Mouse (Mus musculus) ES-E14 (cell line): ENCODE measurements around the gene Khnyn. TPM values are rescaled to one million over a fixed set of nuclear protein-coding genes. Genes with fewer than 3 reads are reported as not detected.

Source experiments
- DNase-seq: peaks from one replicate; pipeline ENCODE4 v3.0.0-alpha.2; 2013; ENCODE audit warnings: low read depth, low spot score
- H3K27ac ChIP-seq: 2 replicates; pipeline ENCODE4 v1.5.1; 2012; ENCODE audit warnings: low read depth, mild to moderate bottlenecking, low read length, moderate library complexity, mixed read lengths; ENCODE audit not compliant: poor library complexity, insufficient read depth, severe bottlenecking
- H3K36me3 ChIP-seq: 2 replicates; pipeline ENCODE4 v1.6.1; 2012; ENCODE audit warnings: mild to moderate bottlenecking, low read length, moderate library complexity, mixed read lengths; ENCODE audit not compliant: control insufficient read depth, poor library complexity, insufficient read depth, severe bottlenecking
- H3K4me1 ChIP-seq, 2 experiments: fragments of 150-350 bp in 1 of 2; sonication (generic) in 1 of 2; 2 replicates each; pipeline ENCODE4 v1.6.1; 2012; ENCODE audit warnings: low read length in 2 of 2, mild to moderate bottlenecking in 1 of 2, mixed read lengths in 1 of 2; ENCODE audit not compliant: control insufficient read depth in 2 of 2, insufficient read depth in 2 of 2, poor library complexity in 1 of 2
- H3K4me3 ChIP-seq, 2 experiments: fragments of 150-350 bp in 1 of 2; sonication (generic) in 1 of 2; 2 replicates each; pipeline ENCODE4 v1.5.1; 2012; ENCODE audit warnings: low read length in 2 of 2, low read depth in 1 of 2, mild to moderate bottlenecking in 1 of 2, mixed read lengths in 1 of 2; ENCODE audit not compliant: insufficient read depth in 1 of 2, poor library complexity in 1 of 2, severe bottlenecking in 1 of 2
- H3K9ac ChIP-seq: 2 replicates; pipeline ENCODE4 v1.6.1; 2012; ENCODE audit warnings: low read depth, mild to moderate bottlenecking, low read length, mixed read lengths; ENCODE audit not compliant: poor library complexity, insufficient read depth, severe bottlenecking
- H3K9me3 ChIP-seq: fragments of 150-350 bp; sonication (generic); 2 replicates; pipeline ENCODE4 v1.6.1; 2012; ENCODE audit warnings: low read depth, mild to moderate bottlenecking, low read length; ENCODE audit not compliant: control insufficient read depth, insufficient read depth
- CHD2 ChIP-seq: IDR thresholded peaks from 2 replicates; pipeline ENCODE4 v1.6.1; 2014; ENCODE audit warnings: mild to moderate bottlenecking, low read depth, low read length, inconsistent platforms
- HCFC1 ChIP-seq: IDR thresholded peaks from 2 replicates; pipeline ENCODE4 v1.6.1; 2012; ENCODE audit warnings: low read length, inconsistent platforms, borderline replicate concordance; ENCODE audit not compliant: insufficient read depth
- MAFK ChIP-seq: IDR thresholded peaks from 2 replicates; pipeline ENCODE4 v1.6.1; 2014; ENCODE audit warnings: mild to moderate bottlenecking, low read depth, low read length, inconsistent platforms; ENCODE audit not compliant: insufficient read depth
- ZC3H11A ChIP-seq: IDR thresholded peaks from 2 replicates; pipeline ENCODE4 v1.6.1; 2012; ENCODE audit warnings: low read depth, mild to moderate bottlenecking, inconsistent platforms, low read length, borderline replicate concordance
- ZNF384 ChIP-seq: IDR thresholded peaks from 2 replicates; pipeline ENCODE4 v1.6.1; 2012; ENCODE audit warnings: low read depth, low read length, inconsistent platforms
- in situ Hi-C, 2 experiments: fragments of 600-800 bp; cut with MboI; formaldehyde crosslinking; loops; one replicate each; pipeline ENCODE4 v1.15.1; 2025; ENCODE audit warnings: low sequenced_read_pairs in 2 of 2, inconsistent platforms in 1 of 2; ENCODE audit not compliant: unreplicated experiment in 2 of 2
- total RNA-seq: library from RNA; depleted of rRNA; stranded (reverse); fragments of 300-350 nt; gene quantifications from 2 replicates; pipeline ENCODE4 v1.2.3, GENCODE M21; 2012; rRNA removed

Khnyn gene
- 7.2 and 15.8 TPM in 2 replicates for total RNA-seq

GRCm38 (mm10) chr14:55884713-55885113, at the start of gene Khnyn:
TSS of gene Khnyn (plus strand) at chr14:55884947.
- Histone ChIP-seq H3K36me3 (peaks cover 18% of the 10 kb centered on the region; the same call in 1 of the 2 replicates), H3K4me1 (peaks cover 3 to 38% of the 10 kb centered on the region in 2 experiments; a peak in 2 of 4 replicates), H3K27ac (peak within 1 kb of the TSS; percentile 79), H3K9ac (peak within 1 kb of the TSS; percentile 74), H3K9me3 (no peaks in the 10 kb centered on the region), H3K4me3 (peak within 1 kb of the TSS; percentile 92 to 94)
- peak; percentile 83 for DNase-seq
- in situ Hi-C loops: no loop called here
- TF ChIP-seq ZC3H11A: no peak
- TF ChIP-seq MAFK: no peak
- TF ChIP-seq CHD2: no peak
- no peak for TF ChIP-seq ZNF384
- no peak; the same call in 1 of the 2 replicates for TF ChIP-seq HCFC1

DNA sequence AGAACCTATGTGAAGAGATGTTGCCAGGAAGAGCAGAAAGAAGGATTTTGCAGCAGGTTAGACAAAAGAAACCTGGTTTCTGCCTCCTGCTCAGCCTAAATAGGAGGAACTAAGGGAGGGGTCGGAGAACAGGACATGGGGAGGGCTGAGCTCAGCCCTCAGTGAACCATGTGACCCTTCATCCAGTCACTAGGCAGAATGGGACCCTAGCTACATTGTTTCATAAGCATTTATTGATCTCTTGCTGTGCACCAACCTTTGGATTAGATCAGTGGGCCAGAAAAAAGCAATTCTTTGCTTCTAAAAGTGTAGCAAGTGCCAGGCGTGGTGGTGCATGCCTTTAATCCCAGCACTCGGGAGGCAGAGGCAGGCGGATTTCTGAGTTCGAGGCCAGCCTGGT, 46.4 kb upstream of the Khnyn start:
- no peak for TF ChIP-seq MAFK
- Histone ChIP-seq H3K27ac (no peak overlapping the region), H3K4me3 (no peak overlapping the region), H3K9me3 (no peaks in the 10 kb centered on the region), H3K9ac (no peak overlapping the region), H3K4me1 (peaks cover 15 to 42% of the 10 kb centered on the region in 2 experiments), H3K36me3 (no peaks in the 10 kb centered on the region; the same call in 1 of the 2 replicates)
- no peak for DNase-seq
- in situ Hi-C loops: no loop called here

DNA sequence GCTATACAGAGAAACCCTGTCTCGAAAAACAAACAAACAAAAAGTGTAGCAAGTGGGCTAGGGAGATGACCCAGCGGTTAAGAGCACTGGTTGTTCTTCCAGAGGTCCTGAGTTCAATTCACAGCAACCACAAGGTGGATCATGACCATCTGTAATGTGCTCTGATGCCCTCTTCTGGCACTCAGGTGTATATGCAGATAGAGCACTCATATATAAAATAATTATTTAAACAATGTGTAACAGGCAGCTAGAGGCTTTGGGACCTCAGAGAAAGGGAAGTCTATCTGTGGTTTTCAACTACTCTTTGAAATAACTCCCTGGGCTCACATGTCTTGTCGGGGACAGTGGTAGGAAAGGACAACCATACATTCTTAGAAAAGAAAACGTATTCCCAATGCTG, 46.0 kb upstream of the Khnyn start:
- in situ Hi-C loops: no loop called here
- H3K36me3 ChIP-seq: no peaks in the 10 kb centered on the region; the same call in 1 of the 2 replicates
- no peaks in the 10 kb centered on the region for H3K9me3 ChIP-seq
- H3K4me3 ChIP-seq: no peak overlapping the region
- H3K4me1 ChIP-seq: peaks cover 15 to 38% of the 10 kb centered on the region in 2 experiments
- DNase-seq: no peak
- H3K27ac ChIP-seq: no peak overlapping the region
- TF ChIP-seq CHD2 (no peak), HCFC1 (no peak), ZNF384 (no peak), MAFK (no peak), ZC3H11A (no peak)
- no peak overlapping the region for H3K9ac ChIP-seq

GRCm38 (mm10) chr14:55840853-55841366, 43.8 kb upstream of the Khnyn start:
- Histone ChIP-seq H3K9ac (no peak overlapping the region), H3K4me1 (peaks cover 5 to 22% of the 10 kb centered on the region in 2 experiments), H3K36me3 (no peaks in the 10 kb centered on the region), H3K9me3 (no peaks in the 10 kb centered on the region), H3K4me3 (no peak overlapping the region), H3K27ac (no peak overlapping the region)
- in situ Hi-C loops: no loop called here
- TF ChIP-seq ZNF384: no peak
- TF ChIP-seq CHD2: no peak
- TF ChIP-seq ZC3H11A: no peak
- peak; percentile 93 for TF ChIP-seq MAFK
- no peak for DNase-seq

DNA sequence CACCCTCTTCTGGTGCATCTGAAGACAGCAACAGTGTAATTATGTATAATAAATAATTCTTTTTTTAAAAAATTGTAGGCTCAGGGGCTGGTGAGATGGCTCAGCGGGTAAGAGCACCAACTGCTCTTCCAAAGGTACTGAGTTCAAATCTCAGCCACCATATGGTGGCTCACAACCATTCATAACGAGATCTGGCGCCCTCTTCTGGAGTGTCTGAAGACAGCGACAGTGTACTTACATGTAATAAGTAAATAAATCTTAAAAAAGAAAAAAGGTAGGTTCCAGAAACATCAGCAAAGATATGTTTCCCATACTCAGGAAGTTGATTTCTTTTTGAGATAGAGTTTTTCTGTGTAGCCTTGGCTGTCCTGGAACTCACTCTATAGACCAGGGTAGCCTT, 42.0 kb upstream of the Khnyn start:
- Histone ChIP-seq H3K27ac (no peak overlapping the region), H3K36me3 (no peaks in the 10 kb centered on the region), H3K9me3 (no peaks in the 10 kb centered on the region), H3K4me1 (peaks cover 0 to 16% of the 10 kb centered on the region in 2 experiments; a peak in 1 of 4 replicates), H3K9ac (no peak overlapping the region), H3K4me3 (no peak overlapping the region)
- in situ Hi-C loops: no loop called here
- DNase-seq: no peak
- TF ChIP-seq ZNF384 (no peak), CHD2 (no peak), MAFK (no peak), ZC3H11A (no peak), HCFC1 (no peak)
